Mouse (Mus musculus) retina, embryonic 14.5 days (tissue): ENCODE measurements at regions not wholly inside any gene's neighbourhood (a gene's known extent, or its start where the extent isn't known, plus 50 kb on each side); places are given as distances from the start of the nearest gene placed in this dataset.

ENCODE experiments used
- DNase-seq: peaks from one replicate; pipeline ENCODE4 v3.0.0-alpha.2; 2015; ENCODE audit warnings: low spot score

DNA sequence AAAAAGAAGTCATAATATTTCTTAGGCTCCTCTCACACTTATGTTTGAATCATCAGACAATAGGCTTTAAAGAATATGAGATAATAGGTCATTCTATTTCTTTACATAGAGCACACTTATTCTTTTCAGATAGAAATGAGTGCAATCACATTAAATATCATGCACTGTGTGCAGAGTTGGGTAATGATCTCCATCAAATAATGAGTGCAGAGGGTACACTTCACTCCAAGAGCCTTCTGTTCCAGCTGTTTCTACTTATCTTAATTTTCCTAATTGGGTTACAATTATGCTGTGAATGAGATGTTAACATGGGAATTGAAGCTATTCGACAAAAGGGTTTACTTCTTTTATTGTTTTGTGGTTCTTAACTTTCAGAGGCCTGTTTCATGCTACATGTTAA is 707.5 kb upstream of the Mdga2 start:
- peak; percentile 2 for DNase-seq

DNA sequence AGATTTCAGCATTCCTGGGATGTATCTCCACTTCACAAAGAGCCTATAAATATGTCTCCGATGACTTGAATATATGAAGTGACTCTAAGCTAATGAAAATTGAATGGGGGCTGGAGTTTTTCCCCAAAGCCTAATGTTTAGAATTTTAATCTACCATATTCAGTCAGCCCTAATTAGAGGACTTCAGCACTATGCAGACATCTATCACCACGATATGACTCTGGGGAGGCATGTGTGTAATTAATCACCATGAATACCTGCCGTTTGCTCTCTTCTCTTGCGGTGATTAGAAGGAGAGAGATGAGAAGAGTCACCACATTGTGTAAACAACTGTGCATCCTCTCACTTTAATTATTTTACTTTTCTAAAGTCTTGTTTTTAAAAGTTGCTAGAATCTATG is 692.3 kb upstream of the Mdga2 start:
- no peak for DNase-seq

GRCm38 (mm10) chr12:67887296-67887695 is 664.9 kb upstream of the Mdga2 start:
- no peak for DNase-seq

DNA sequence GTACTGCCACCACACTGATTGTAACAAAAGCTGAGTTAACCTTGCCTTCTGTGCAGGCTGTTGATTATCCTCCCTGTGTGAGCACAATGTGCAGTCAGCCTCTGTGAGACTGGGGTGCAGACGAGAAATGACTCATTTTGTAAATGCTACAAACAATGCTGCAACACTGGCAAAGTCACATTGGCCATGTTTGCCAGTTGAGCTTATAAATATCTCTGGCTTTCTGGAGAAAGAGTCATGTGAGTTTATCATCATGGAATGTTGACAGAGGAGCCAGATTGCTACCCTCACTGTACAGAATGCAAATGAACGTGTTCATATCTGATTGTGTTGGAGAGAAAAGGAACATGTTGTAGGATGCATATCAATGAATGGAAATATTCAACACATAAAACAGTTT is 640.3 kb upstream of the Mdga2 start:
- DNase-seq: no peak

GRCm38 (mm10) chr12:67860713-67861112 is 638.4 kb upstream of the Mdga2 start:
- no peak for DNase-seq

DNA sequence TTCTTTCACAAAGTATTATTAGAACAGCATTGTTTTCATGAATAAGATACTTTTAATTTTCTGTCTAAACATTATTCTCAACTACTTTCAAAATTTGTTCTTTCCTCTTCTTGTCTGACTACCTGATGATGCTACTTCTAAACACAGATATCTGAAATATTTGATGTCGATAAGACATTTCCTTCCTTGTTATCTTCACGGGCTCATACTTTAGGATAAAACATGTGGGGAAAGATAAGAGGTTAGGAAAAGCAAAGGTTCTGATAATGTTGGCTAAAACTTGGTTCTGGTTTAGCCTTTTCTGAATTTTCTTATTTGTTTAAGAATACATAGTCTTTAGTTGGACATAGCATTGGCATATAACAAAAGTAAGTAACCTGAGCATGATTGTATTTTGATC is 630.3 kb upstream of the Mdga2 start:
- no peak for DNase-seq

- no peak for DNase-seq
These were observed 625.2 kb upstream of the Mdga2 start for GRCm38 (mm10) chr12:67847517-67847916.

GRCm38 (mm10) chr12:67804297-67804696 is 581.9 kb upstream of the Mdga2 start:
- no peak for DNase-seq

DNA sequence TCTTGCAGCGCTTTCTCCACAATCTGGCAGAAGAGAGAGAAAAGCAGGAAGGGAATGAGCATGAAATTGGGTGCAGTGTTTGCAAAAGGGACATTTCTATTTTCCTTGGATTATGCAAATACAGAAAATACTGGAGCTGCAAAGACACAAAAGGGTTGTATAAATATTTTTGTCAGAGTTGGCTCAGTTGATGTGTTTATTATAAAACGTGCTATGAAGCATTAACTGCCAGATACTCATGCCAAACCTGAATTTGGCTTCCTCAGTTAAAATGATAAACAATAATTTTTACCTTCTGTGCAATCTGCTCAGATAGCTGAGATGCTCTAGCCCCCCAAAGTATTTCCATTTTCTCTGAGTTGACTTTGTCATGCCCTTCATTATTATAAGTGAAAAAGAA is 577.4 kb upstream of the Mdga2 start:
- DNase-seq: no peak
